Mouse (Mus musculus) fibroblast of lung, adult 2 months (primary cell): ENCODE data around the gene Fam83e.
A peak's percentile ranks its signal among the peaks of the same experiment; 100 is the strongest.

Source experiments
- DNase-seq: peaks from one replicate; pipeline ENCODE4 v3.0.0-alpha.2; 2011; ENCODE audit warnings: low read depth

The Fam83e gene

DNA sequence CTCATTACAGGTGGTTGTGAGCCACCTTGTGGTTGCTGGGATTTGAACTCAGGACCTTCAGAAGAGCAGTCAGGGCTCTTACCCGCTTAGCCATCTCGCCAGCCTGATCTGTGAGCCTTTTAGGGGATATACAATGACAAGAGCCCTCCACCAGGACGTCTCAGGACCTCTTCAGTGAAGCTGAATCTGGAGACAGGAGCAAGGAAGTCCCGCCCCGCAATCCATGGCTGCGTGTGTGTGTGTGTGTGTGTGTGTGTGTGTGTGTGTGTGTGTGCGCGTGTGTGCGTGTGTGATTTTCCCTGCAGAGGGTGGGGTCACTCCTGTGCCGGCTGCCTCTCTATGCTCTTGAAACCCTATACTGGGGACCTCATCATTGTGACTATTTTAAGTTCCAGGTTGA lies 18.8 kb downstream of the Fam83e start:
- DNase-seq, result no peak

DNA sequence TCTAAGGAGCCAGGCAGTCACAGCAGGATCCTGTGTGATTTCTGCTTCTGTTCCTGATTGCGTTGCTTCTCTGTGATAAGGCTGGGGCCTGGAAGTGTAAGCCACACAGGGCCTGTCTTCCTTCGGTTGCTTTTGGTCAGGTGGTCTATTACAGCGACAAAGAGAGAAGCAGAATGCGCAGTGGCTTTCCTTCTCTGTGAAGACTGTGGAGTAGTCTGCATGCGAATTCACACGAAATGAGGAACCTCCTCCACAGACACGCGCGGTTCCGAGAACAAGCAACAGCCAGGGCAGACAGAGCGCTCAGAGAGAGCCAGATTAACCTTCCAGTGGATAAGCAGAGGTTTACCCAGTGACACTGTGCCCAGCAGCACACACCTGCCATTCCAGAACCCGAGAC lies 20.3 kb downstream of the Fam83e start:
- no peak for DNase-seq

DNA sequence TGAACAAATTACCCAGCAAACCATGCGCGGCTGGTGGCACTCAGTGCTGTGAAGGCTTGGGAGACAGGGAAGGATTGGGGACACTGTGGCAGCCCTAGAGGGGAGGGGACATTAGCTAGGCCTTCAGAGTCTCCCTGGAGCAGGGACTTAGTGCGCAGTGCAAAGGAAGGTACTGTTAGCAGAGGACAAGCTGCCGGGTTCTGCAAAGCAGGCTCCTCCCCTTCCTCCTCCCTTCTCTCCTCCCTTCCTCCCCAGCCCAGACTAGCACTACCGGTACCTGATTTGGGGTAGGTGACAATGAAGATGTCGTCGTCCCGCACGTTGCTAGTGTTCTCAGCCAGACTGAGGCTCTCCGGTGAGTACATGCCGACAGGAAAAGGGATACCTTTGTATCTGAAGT lies 20.8 kb downstream of the Fam83e start:
- no peak for DNase-seq

DNA sequence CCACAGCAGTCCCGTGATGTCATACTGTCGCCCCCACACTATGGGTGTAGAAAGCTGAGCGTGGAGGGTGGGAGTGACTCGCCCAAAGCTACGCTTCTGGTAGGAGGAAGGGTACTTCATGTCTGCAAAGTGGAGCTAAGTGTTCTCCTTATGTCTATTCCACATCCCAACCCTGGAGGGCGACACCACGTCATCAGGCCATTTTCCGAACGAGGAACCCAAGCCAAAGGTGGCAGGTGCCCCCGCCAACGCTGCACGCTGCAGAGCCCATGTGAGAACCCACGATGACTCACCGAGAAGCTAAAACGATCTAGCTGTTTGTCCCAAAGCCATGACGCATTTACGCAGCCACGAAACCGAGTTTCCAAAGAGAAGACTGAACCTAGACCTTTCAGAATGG lies 21.3 kb downstream of the Fam83e start:
- peak; percentile 60 for DNase-seq

DNA sequence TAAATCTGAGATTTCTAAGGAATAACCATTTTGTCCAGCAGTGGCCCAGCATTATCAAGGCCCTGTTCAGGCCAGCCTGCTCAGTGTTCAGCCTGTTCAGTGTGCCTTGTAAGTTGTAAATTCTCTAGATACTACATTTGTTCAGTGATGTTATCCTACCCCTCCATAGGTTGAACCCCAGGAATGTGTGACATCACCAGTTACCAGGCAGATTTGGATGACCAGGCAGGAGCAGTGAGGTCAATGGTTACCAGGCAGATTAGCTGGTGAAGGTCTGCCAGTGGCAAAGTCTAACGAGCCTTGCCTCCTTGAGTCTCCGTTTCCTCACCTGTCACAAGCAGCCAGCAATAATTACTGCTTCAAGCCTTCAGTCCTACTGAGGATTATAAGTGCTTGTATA lies 23.4 kb downstream of the Fam83e start:
- no peak for DNase-seq

DNA sequence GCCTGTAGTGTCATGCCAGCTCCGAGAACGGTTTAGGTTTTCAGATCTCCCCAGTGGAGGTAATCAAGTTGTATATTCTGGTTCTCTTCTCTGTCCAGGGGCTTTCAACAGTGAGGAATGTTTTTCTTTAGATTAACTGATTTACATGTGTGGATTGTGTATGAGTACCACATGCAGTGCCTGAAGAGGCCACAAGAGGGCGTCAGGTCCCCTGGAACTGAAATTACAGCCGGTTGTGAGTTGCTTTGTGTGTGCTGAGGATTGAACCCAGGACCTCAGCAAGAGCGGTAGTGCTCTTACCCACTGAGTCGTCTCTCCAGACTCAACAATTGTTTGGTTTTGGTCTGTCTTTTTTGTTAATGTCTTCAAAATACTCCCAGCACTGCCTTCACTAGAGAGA lies 25.5 kb downstream of the Fam83e start:
- no peak for DNase-seq

DNA sequence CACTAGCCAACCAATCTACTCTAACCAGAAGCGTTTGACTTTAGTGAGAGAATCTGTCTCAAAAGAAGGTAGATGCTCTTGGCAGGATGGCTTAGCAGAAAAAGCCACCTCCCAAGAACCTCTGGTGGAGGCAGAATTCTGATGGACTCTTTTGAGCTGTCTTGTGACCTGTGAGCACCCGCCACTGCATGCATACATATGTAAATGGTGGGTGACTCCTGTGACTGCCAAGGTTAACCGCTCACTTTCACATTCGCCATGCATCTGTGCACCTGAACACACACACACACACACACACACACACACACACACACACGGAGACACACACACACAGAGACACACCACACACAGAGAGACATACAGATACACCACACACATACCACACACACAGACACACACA lies 26.4 kb downstream of the Fam83e start:
- no peak for DNase-seq

DNA sequence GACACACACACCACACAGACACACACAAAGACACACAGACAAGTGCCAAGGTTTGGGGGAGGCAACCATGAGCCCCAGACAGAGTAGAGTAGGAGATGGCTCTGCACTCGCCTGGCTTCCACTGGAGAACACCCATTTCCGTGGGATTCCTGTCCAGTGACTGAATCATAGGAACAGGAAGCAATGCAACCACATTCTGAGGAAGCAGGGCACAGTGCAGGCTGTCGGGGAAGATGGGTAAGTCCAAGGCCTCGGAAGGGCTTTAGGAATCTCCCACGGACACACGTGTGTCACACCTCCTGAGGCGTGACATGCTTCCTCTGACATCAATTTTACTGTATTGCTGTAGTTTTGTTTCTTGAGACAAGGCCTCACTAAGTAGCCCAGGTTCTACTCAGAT lies 27.1 kb downstream of the Fam83e start:
- no peak for DNase-seq

DNA sequence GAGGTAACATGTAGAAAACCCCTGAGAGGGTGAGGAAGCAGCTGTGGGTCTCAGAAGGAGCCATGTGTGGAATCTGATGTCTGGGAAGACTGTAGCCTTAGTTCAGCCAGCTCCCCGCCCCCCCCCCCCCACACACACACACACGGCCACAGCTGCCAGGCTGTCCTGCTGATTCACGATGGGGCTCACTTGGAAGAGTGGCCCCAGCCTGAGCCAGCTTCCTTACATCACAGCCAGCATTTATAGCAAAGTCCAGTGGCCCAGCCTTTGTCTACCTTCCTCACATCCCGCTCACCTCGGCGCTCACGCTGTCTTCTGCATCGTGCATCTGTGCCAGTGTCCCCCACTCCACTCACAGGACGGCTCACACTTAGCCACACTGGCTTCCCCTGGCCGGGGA lies 28.4 kb downstream of the Fam83e start:
- DNase-seq, result no peak

DNA sequence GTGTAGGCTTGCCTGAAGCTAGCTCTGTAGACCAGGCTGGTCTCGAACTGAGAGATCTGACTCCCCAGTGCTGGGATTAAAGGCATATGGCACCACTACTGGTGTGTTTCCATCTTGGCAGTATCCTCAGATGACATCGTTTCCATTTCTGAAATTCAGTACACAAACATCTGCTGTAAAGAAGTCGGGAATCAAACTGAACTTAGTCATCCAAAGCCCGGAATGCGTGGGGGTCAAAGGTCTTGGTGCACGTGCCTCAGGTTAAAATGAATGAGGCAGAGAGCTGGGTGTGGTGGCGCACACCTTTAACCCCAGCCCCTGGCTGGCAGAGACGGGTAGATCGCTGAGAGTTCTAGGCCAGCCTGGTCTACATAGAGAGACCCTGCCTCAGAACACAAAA lies 29.1 kb downstream of the Fam83e start:
- DNase-seq, result no peak

DNA sequence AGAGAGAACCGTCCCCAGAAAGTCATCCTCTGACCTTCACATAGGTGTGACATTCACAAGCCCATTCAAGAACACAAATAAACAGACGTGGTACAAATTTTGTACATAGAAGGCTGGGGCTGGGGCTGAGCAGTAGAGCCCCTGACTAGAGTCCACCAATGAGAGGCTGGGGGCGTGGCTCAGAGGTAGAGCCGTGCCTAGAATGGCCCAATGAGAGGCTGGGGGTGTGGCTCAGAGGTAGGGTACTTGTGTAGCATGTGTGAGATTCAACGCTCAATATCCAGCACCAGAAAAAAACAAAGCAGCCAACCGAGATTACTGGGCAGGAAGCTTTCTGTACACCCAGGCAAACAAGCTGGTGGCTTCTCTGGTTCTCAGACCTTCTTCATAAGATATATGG lies 34.7 kb downstream of the Fam83e start:
- DNase-seq, result no peak

DNA sequence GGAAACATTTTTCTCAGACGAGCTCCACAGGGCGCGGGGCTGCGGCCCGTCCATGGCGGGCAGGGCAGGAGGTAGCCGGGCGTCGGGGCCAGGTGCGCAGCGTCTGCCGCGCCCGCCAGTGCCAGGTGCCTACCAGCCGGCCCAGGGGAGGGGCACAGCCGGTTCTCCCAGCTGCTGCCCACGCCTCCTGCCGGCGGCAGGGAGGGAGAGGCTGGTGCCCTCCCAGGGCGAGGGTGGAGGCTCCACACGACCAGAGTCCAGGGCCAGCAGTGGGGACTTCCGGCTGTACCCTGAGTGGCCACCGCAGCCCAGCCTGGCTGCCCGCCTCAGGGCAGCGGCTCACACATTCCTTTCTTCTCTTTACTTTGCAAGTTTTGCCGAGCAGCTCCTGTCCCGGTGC lies 38.4 kb downstream of the Fam83e start:
- no peak for DNase-seq

DNA sequence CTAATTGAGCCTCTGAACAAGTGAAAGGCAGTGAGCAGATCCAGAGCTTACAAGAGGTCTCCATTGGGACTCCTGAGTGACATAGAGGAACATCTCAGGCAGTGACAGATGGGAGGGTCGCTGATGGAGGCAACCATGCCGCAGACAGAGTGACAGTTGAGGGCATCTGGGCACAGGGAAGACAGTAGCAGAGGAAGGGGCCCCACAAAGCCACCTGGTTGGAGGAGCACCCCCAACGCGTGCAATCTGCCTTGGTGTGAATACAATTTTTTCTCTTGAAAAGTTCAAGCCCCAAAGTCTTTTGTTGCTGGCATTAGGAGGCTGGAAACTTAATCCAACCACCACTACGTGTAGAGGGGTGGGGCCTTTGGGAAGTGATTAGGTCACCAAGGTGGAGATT lies 39.1 kb downstream of the Fam83e start:
- no peak for DNase-seq

DNA sequence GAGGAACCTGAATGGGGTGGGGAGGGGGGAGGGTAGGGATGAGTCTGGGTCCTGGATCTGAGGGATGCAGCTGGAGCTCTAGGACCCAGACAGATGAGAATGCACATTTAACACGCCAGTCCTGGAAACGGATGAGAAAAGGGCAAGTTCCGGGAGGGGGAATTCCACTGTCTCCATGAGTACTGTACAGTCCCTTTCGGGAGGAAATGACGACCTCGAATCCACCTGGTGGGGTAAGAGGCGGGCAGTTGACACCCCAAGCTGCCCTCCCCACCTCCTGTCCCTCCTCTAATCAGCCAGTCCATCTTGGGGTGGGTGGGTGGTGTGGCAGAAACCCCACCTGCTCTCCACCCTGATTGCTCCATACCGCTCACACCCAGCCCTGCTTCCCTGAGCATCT lies 45.0 kb downstream of the Fam83e start:
- DNase-seq, result no peak

DNA sequence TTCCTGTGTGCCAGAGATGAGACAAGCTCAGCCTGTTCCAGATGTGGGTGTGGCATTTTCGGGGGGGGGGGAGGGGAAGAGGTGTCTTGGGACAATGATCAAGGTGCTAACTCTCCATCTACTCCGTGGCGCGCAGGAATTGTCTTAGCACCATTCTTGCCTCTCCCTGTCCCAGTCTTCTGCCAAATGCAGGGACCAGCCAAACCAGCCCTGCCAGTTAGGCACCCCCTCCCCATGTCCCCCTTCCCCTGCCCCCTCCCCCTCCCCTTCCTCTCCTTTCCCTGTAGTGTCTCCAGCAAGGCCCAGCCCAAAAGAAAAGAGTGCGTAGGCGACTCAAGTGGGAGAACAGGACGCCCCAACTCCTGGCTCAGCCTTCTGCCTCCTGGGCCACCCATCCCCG lies 45.8 kb downstream of the Fam83e start:
- DNase-seq, result no peak

DNA sequence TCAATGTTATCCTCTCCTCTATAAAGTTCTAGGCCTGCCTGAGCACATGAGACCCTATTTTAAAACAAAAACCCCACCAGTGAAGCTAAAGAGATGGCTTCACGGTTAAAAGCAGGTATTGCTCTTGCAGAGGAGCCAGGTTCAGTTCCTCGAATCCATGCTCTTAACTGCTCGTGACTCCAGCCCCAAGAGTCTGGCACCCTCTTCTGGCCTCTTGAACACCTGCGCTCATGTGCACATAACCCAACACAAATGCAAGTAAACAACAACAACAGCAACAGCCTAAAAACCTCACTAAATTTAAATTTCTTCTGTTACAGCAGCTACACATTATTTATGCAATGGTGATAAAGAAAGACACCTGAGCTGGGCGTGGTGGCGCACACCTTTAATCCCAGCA lies 46.5 kb downstream of the Fam83e start:
- no peak for DNase-seq

DNA sequence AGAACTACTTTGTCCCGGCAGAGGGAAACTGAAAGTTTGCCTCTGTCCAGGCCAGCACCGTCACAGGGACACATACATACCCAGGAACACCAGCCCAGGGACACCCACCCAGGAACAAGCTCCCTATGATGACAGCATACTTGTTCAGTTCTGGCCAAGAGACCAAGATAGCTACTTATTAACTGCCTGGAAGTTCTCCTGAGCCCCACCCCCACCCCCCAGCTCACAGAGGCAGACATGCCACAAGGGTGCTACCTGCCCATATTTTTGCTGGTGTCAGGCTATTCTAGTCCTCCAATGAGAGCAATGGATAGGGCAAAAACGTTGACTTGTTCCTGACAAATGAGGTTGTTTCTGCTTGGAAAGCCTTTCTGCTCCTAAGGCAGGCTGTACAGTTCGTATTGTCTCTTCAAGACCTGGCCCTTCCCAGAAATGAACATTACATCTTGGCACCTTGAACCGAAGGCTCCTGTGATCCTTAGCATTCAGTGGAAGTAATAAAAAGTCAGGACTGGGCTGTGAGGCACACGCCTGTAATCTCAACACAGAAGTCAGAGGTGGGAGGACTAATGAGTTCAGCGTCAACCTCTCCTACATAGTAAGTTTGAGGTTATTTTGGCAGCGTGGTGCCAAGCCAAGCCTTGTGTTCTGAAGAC lies 49.5 kb downstream of the Fam83e start:
- no peak for DNase-seq

DNA sequence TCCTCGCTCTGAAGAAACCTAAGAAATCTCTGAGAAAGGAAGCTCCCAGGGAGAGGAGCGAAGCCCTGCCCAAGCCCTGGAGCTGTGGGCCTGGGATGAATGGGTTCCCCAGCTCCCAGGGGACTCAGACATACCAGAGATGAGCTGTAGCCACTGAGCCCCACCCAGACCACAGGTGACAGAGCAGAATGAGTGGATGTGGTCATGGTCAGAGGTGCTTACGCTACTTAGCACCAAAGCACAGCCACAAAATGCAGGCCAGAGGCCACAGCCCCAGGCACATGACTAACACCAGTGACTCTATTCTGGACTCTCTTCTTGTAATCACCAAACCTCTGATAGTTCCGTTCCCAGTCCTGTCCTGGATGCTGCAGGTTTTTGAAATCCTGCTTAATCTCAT lies 50.1 kb downstream of the Fam83e start:
- no peak for DNase-seq

DNA sequence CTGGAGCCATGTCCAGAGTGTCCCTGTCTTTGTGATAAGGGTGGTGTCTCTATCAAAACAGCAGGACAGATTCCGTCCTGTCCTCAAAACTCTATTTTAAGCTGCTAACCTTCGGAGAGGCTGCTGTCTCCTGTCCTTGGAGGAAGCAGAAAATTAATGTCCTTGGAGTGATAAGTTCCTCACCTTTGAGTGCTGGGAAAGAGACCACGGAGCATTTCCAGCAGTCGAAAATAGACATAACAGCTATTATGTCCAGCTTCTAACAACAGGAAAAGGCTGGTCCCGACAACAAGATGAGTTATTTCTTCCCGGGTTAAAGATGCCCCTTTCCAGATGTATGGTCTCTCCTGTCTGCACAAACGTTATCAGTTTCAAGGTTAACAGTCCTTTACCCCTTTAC lies 54.2 kb downstream of the Fam83e start:
- no peak for DNase-seq
